ENCODE assay signal across 35 mouse cellular contexts in genomic region chr3:133605460-133605859, GRCm38 (mm10).
"Had no signal": no experiment of that assay in that cellular context is flagged by ENCODE, and none has a peak within 500 bp of the region (broad histone marks: within the 10 kb centered on the region; RNA-seq: fewer than 3 reads in every experiment).

No protein-coding gene starts in this region.

- H3K27ac ChIP-seq: heart, embryonic 10.5 days; heart, embryonic 13.5 days; heart, embryonic 15.5 days; hindbrain, embryonic 10.5 days; hindbrain, embryonic 12.5 days; hindbrain, embryonic 13.5 days; hindbrain, embryonic 14.5 days; hindbrain, embryonic 15.5 days; hindbrain, postnatal 0 days; intestine, embryonic 15.5 days; kidney, embryonic 15.5 days; kidney, postnatal 0 days; layer of hippocampus, adult 2 months; left cerebral cortex, adult 2 months had no signal

- H3K4me3 ChIP-seq: heart, embryonic 10.5 days; heart, embryonic 13.5 days; heart, embryonic 15.5 days; hindbrain, embryonic 10.5 days; hindbrain, embryonic 12.5 days; hindbrain, embryonic 13.5 days; hindbrain, embryonic 15.5 days; intestine, embryonic 15.5 days; kidney, embryonic 15.5 days; layer of hippocampus, adult 2 months; left cerebral cortex, adult 2 months had no signal

- H3K27me3 ChIP-seq: heart, embryonic 13.5 days; heart, embryonic 15.5 days; hindbrain, embryonic 12.5 days; hindbrain, embryonic 13.5 days; hindbrain, embryonic 15.5 days; intestine, embryonic 15.5 days; kidney, embryonic 15.5 days had no signal

- H3K4me2 ChIP-seq: heart, embryonic 11.5 days; heart, embryonic 13.5 days; heart, embryonic 15.5 days; hindbrain, embryonic 12.5 days; hindbrain, embryonic 13.5 days; hindbrain, embryonic 14.5 days; hindbrain, embryonic 15.5 days; intestine, embryonic 15.5 days; kidney, embryonic 15.5 days had no signal

- H3K36me3 ChIP-seq: heart, embryonic 10.5 days; heart, embryonic 13.5 days; heart, embryonic 15.5 days; hindbrain, embryonic 10.5 days; hindbrain, embryonic 12.5 days; hindbrain, embryonic 13.5 days; hindbrain, embryonic 15.5 days; intestine, embryonic 15.5 days; kidney, embryonic 15.5 days had no signal

- H3K9me3 ChIP-seq: heart, embryonic 10.5 days; heart, embryonic 13.5 days; heart, embryonic 15.5 days; hindbrain, embryonic 10.5 days; hindbrain, embryonic 12.5 days; hindbrain, embryonic 13.5 days; hindbrain, embryonic 15.5 days; intestine, embryonic 15.5 days; kidney, embryonic 15.5 days had no signal

- ATAC-seq: hindbrain, embryonic 16.5 days; hindbrain, postnatal 0 days; inflammation-experienced regulatory T-cells, adult 6 months; intestine, embryonic 15.5 days; intestine, embryonic 16.5 days; intestine, postnatal 0 days had no signal

- H3K9ac ChIP-seq: heart, embryonic 13.5 days; heart, embryonic 15.5 days; hindbrain, embryonic 12.5 days; hindbrain, embryonic 13.5 days; hindbrain, embryonic 14.5 days; hindbrain, embryonic 15.5 days; intestine, embryonic 15.5 days; kidney, embryonic 15.5 days had no signal

- DNase-seq: heart, postnatal 10 days; heart, postnatal 14 days; heart, postnatal 36 days; heart, postnatal 4 days; kidney, adult 11 months; kidney, adult 18-20 months; kidney, adult 2 months; kidney, adult 8-10 months; kidney, adult 9 months; kidney, postnatal 10 days; kidney, postnatal 14 days; kidney, postnatal 25 days; kidney, postnatal 36 days; kidney, postnatal 4 days; layer of hippocampus, adult 9-11 months; layer of hippocampus, postnatal 36 days had no signal
